Mouse (Mus musculus) cerebellum, adult 11 months (tissue): Measurements from ENCODE around the gene Blvrb.

Experiments used
- DNase-seq: peaks from one replicate; pipeline ENCODE4 v3.0.0; 2022

Blvrb gene

GRCm38 (mm10) chr7:27447419-27448286 lies at the start of gene Blvrb, which contains the start of gene Sptbn4:
Gene Blvrb (plus strand): TSS chr7:27447978.
Gene Sptbn4 (minus strand): TSS chr7:27447686.
- peak; percentile 97 for DNase-seq

- no peak for DNase-seq
Observed at GRCm38 (mm10) chr7:27400545-27400944, 47.2 kb upstream of the Blvrb start.

GRCm38 (mm10) chr7:27402675-27403074 lies 45.1 kb upstream of the Blvrb start:
- DNase-seq: peak; percentile 81

GRCm38 (mm10) chr7:27404203-27404942 lies 43.4 kb upstream of the Blvrb start:
- DNase-seq: no peak

- no peak for DNase-seq
Observed at GRCm38 (mm10) chr7:27406481-27406880, 41.3 kb upstream of the Blvrb start.

- no peak for DNase-seq
Observed at GRCm38 (mm10) chr7:27407816-27408215, 40.0 kb upstream of the Blvrb start.

- peak; percentile 89 for DNase-seq
Observed at GRCm38 (mm10) chr7:27408379-27409176, 39.2 kb upstream of the Blvrb start.

- DNase-seq: no peak
Observed at GRCm38 (mm10) chr7:27417151-27417550, 30.6 kb upstream of the Blvrb start.

- DNase-seq: no peak
Observed at GRCm38 (mm10) chr7:27419101-27419500, 28.7 kb upstream of the Blvrb start.

- no peak for DNase-seq
Observed at GRCm38 (mm10) chr7:27423556-27424326, 24.0 kb upstream of the Blvrb start.

GRCm38 (mm10) chr7:27427387-27427786 lies 20.4 kb upstream of the Blvrb start:
- DNase-seq: no peak

- DNase-seq: no peak
Observed at GRCm38 (mm10) chr7:27428002-27428401, 19.8 kb upstream of the Blvrb start.

- no peak for DNase-seq
Observed at GRCm38 (mm10) chr7:27429135-27429534, 18.6 kb upstream of the Blvrb start.

GRCm38 (mm10) chr7:27433349-27433748 lies 14.4 kb upstream of the Blvrb start:
- DNase-seq: no peak

GRCm38 (mm10) chr7:27433794-27434193 lies 14.0 kb upstream of the Blvrb start:
- no peak for DNase-seq

- DNase-seq: no peak
Observed at GRCm38 (mm10) chr7:27437544-27437943, 10.2 kb upstream of the Blvrb start.

- DNase-seq: no peak
Observed at GRCm38 (mm10) chr7:27440014-27440413, 7.8 kb upstream of the Blvrb start.

- DNase-seq: peak; percentile 36
Observed at GRCm38 (mm10) chr7:27446051-27446450, 1.7 kb upstream of the Blvrb start.

- peak; percentile 62 for DNase-seq
Observed at GRCm38 (mm10) chr7:27446521-27447418, 1.0 kb upstream of the Blvrb start.

- peak; percentile 60 for DNase-seq
Observed at GRCm38 (mm10) chr7:27448421-27449206, 836 bp downstream of the Blvrb start.
